In the genomic region with DNA sequence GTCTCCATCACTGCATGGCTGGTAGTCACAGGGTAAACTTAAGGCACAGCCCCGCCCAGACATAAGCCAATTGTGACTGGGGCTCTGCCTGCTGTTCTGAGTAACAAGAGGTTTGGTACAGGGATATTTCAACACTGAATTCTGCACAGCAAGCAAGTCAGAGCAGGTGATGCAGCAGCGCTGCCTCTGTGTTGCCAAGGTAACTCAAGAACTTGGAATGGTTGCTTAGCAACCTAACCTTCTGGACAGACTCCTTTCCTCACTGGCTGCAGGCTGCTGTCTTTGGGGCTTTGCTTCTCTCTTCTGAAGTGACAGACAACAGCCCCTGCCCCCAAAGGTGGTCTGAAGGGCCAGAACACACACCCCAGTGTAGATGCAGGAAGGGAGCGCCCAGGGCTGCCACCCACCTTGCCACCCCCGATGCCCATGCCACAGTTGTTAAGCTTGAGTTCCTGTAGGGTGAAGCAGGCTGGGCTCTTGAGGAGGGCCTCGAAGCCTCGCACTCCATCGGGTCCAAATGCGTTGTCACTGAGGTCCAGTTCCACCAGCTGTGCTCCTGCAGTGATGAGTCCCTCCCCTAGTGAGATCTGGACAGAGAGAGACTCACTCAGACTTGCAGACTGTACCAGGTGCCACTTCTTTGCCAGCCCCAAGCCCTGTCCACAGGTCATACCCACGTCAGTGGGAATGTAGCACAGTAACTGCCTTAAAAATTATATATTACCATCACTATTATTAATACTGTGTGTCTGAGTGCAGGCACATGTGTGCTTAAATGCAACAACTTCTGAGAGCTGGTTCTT, we compare ENCODE assay signal across 10 mouse cellular contexts. TPM values are rescaled to one million over a fixed set of nuclear protein-coding genes. Genes with fewer than 3 reads are reported as not detected.
DNase-seq lines count a peak whose midpoint lies in the region; ATAC-seq and TF ChIP-seq lines count a peak whose summit lies in the region.
"Had no signal": no experiment of that assay in that cellular context is flagged by ENCODE, and none has a peak within 500 bp of the region (broad histone marks: within the 10 kb centered on the region; RNA-seq: fewer than 3 reads in every experiment).

No protein-coding gene starts in this region.

- H3K36me3 ChIP-seq in forebrain, embryonic 15.5 days = peaks cover 89% of the 10 kb centered on the region

- H3K4me1 ChIP-seq in forebrain, embryonic 15.5 days = peaks cover 9% of the 10 kb centered on the region; the same call in 1 of the 2 replicates

- H3K27me3 ChIP-seq in forebrain, embryonic 15.5 days = no peaks in the 10 kb centered on the region

- WGBS in forebrain, embryonic 15.5 days = 79% methylated on average over 9 of the region's 9 CpGs

- peak overlapping the region; percentile 74 for H3K27ac ChIP-seq in forebrain, embryonic 15.5 days (replicated peaks)
- H3K27ac ChIP-seq in left cerebral cortex, adult 2 months = peak overlapping the region; percentile 64

- peak; percentile 78 for ATAC-seq in forebrain, embryonic 15.5 days (replicated peaks)

- H3K9ac ChIP-seq in forebrain, embryonic 15.5 days (replicated peaks) = no peak overlapping the region

- intact Hi-C loops in left cerebral cortex, adult 2 months (cut with DNase I) = no loop called here

- H3K4me2 ChIP-seq in forebrain, embryonic 15.5 days (replicated peaks) = no peak overlapping the region

- TF ChIP-seq CTCF in left cerebral cortex, adult 2 months (IDR thresholded peaks at IDR 0.05) = no peak

- H3K9me3 ChIP-seq in forebrain, embryonic 15.5 days = no peaks in the 10 kb centered on the region

- peak; percentile 38 for DNase-seq in retina, postnatal 1 day
- DNase-seq in retina, embryonic 14.5 days (ENCODE audit: low spot score) = no peak
- peak; percentile 37 to 47 for DNase-seq in left cerebral cortex, adult 2 months (ENCODE audit: extremely low spot score in 1 of 2, low spot score in 2 of 2)
- peak; percentile 90 for DNase-seq in telencephalon, adult 2 months (ENCODE audit: low read depth, low spot score)
- DNase-seq in cerebellum, postnatal 36 days = no peak
- DNase-seq in liver = no peak
- DNase-seq: heart, postnatal 10 days; lung, postnatal 14 days; thymus, adult 2 months had no signal

- no peak overlapping the region for H3K4me3 ChIP-seq in forebrain, embryonic 15.5 days
- H3K4me3 ChIP-seq in left cerebral cortex, adult 2 months = no peak overlapping the region

RNA-seq across cellular contexts. Expression of gene Chadl, which starts 21.4 kb away (rescaled TPM):
- 19.8 and 20.1 TPM in 2 replicates for polyA plus RNA-seq in forebrain, embryonic 15.5 days (2015; fragmentation: Nextera tagmentation; extraction: Ambion mirVana)
- total RNA-seq in left cerebral cortex, adult 2 months (2021) = 10 to 100 TPM; 12.2 to 13.8 TPM

RNA-seq across cellular contexts. Expression of gene Zc3h7b, which starts 26.3 kb away (rescaled TPM):
- polyA plus RNA-seq in forebrain, embryonic 15.5 days (2015; fragmentation: Nextera tagmentation; extraction: Ambion mirVana) = 50.2 and 50.7 TPM in 2 replicates
- total RNA-seq in left cerebral cortex, adult 2 months (2021) = 100 to 1,000 TPM; 160 to 179 TPM

RNA-seq across cellular contexts. Expression of gene Rangap1, which starts 26.8 kb away (rescaled TPM):
- polyA plus RNA-seq in forebrain, embryonic 15.5 days (2015; fragmentation: Nextera tagmentation; extraction: Ambion mirVana) = 130 and 131 TPM in 2 replicates
- 100 to 1,000 TPM; 214 to 229 TPM for total RNA-seq in left cerebral cortex, adult 2 months (2021)

RNA-seq across cellular contexts. Expression of gene L3mbtl2, which starts 54.8 kb away (rescaled TPM):
- 31.6 and 31.9 TPM in 2 replicates for polyA plus RNA-seq in forebrain, embryonic 15.5 days (2015; fragmentation: Nextera tagmentation; extraction: Ambion mirVana)
- 10 to 100 TPM; 35.0 to 38.8 TPM for total RNA-seq in left cerebral cortex, adult 2 months (2021)

Comparison
In these comparisons a context has a peak if more than half of its experiments do, and no peak if none do; other contexts are left out.
1. DNase-seq: peak in retina, postnatal 1 day (single experiment), left cerebral cortex, adult 2 months (2 of 2) and telencephalon, adult 2 months (single experiment); none in retina, embryonic 14.5 days (single experiment), cerebellum, postnatal 36 days (0 of 2) and liver (single experiment).